Mouse (Mus musculus) olfactory bulb, adult 2 months (tissue): ENCODE results near the gene Rbms2. TPM values are rescaled to one million over a fixed set of nuclear protein-coding genes. Genes with fewer than 3 reads are reported as not detected.
"Not testable (repeated sequence)": the region's sequence is repeated elsewhere in the genome, so short reads cannot be mapped to it uniquely, and the experiment has no call there.

ENCODE experiments used
- H3K27ac ChIP-seq: fragments of 200-500 bp; 2 replicates; pipeline ENCODE4 v1.5.1; 2012; ENCODE audit warnings: low read depth, low read length; ENCODE audit not compliant: insufficient read depth
- H3K4me1 ChIP-seq: fragments of 200-500 bp; 2 replicates; pipeline ENCODE4 v1.6.1; 2012; ENCODE audit warnings: low read length; ENCODE audit not compliant: control insufficient read depth, insufficient read depth
- H3K4me3 ChIP-seq: fragments of 200-500 bp; 2 replicates; pipeline ENCODE4 v1.5.1; 2012; ENCODE audit warnings: mild to moderate bottlenecking, low read depth, low read length, moderate library complexity; ENCODE audit not compliant: insufficient read depth
- CTCF ChIP-seq: fragments of 200-500 bp; IDR thresholded peaks from 2 replicates; pipeline ENCODE4 v1.5.1; 2012; ENCODE audit warnings: low read depth, mild to moderate bottlenecking, low read length, moderate library complexity; ENCODE audit not compliant: insufficient read depth
- POLR2A ChIP-seq: fragments of 200-500 bp; IDR thresholded peaks from 2 replicates; pipeline ENCODE4 v1.6.1; 2012; ENCODE audit warnings: mild to moderate bottlenecking, low read depth, low read length, moderate library complexity; ENCODE audit not compliant: insufficient read depth
- WGBS: fragments of 180-500 bp; shearing (Covaris S2); methylation state at CpG from one replicate; pipeline ENCODE4 v1.1.7; 2018; 5-methylcytosine and 5-hydroxymethylcytosine counted together
- polyA plus RNA-seq: library from polyadenylated mRNA; stranded (reverse); fragments of >200 nt; gene quantifications from 2 replicates; pipeline ENCODE4 v1.2.4, GENCODE M21; 2012; ENCODE audit warnings: low replicate concordance; ENCODE audit not compliant: missing spikeins, insufficient read depth, insufficient read length

The Rbms2 gene
- polyA plus RNA-seq, 1 experiment: not detected

DNA sequence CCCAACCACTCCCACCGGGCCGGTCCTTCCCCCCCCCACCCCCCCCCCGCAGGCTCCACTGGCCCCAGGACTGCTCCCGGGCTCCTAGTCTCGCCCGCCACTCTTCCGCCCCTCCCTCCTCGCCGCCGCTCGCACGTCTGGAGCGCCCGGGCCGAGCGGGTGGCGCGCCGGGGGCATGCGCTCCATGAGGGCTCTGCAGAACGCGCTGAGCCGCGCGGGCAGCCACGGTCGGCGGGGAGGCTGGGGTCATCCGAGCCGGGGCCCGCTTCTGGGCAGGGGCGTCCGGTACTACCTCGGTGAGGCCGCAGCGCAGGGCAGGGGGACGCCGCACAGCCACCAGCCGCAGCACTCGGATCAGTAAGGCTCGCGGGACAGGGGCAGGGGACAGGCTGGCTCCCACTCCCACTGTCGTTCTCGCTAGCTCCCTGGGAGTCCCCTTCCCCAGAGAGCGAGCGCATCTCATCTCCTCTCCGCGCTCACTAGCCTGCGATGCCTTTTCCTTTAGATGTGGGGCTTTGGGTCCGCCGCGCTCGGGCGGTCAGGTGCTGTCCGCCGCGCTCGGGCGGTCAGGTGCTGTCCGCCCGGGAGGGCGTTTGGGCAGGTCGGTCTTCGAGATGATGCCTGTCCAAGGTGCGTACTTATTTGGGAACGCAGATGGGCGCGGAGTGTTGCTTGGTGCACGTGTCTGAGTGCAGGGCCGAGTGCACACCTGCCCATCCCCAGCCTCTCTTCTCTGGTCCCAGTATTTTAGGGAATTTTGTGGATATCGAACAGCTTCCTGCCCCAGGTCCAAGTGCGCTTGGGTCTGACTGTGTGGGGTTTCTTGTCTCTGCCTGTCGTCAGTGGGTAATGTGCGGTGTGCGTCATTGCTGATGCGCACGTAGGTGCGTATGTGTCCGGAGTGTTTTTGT is 14.7 kb upstream of the Rbms2 start:
- Histone ChIP-seq H3K27ac (peak overlapping the region; percentile 19; the same call in 1 of the 2 replicates), H3K4me3 (peak overlapping the region; percentile 87), H3K4me1 (no peaks in the 10 kb centered on the region)
- TF ChIP-seq CTCF: no peak
- TF ChIP-seq POLR2A: 0 out of 2 replicates have a peak, but pooled peaks have one; percentile 22
- 2% methylated on average over 75 of the region's 79 CpGs for WGBS

DNA sequence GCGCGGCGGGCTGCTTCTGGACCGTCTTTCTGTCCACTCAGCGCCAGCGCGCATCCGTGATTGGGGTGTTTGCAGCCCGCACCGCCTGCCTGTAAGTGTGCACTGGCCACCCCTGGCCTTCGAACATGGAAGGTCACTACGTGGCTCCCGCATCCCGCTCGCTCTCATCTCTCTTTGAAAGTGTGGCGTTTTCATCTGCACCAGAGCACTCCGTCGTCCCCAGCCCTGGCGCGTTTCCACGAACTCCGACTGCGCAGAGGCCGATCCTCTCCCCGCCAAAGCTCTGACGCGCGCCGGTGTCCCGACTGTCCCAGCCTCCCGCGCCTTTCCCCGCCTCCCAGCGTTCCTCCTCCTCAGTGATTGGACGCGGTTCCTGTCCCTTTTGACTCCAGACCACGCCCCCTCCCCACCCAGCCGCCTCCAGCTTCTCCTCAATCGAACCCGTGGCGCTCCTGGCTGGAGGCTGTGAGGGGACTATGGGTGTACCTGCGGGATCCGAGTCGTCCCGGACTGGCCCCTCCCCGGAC is 14.0 kb upstream of the Rbms2 start, which contains the start of gene Gls2:
Gene Gls2 (plus strand): TSS at position 434 of the 527 bp plus-strand sequence.
- under 1% methylated on average over 46 of the region's 46 CpGs for WGBS
- Histone ChIP-seq H3K4me1 (no peaks in the 10 kb centered on the region), H3K4me3 (peak within 1 kb of the TSS; percentile 87), H3K27ac (peak within 1 kb of the TSS; percentile 19; the same call in 1 of the 2 replicates)
- TF ChIP-seq POLR2A (peak; percentile 45; the same call in 1 of the 2 replicates), CTCF (no peak)

DNA sequence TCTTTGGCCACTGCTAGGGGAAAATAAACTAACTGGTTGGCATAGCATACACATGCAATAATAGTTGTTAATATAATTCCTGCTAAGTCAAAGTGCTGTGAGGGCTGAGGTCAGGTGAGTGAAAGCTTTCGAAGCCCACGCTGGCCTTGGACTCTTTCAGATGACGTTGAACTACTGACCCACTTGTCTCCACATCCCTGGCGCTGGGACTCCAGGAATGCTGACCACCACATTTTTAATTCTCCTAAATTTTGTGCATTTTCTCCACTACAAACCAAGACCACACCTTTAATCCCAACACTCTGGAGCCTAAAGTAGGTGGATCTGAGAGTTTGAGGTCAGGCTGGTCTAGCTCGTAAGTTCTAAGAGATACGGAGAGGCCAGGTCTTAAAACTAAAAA is 13.0 kb upstream of the Rbms2 start:
- Histone ChIP-seq H3K27ac (no peak overlapping the region), H3K4me1 (no peaks in the 10 kb centered on the region), H3K4me3 (no peak overlapping the region)
- WGBS: 94% methylated on average over 6 of the region's 6 CpGs
- TF ChIP-seq POLR2A (no peak), CTCF (no peak)

DNA sequence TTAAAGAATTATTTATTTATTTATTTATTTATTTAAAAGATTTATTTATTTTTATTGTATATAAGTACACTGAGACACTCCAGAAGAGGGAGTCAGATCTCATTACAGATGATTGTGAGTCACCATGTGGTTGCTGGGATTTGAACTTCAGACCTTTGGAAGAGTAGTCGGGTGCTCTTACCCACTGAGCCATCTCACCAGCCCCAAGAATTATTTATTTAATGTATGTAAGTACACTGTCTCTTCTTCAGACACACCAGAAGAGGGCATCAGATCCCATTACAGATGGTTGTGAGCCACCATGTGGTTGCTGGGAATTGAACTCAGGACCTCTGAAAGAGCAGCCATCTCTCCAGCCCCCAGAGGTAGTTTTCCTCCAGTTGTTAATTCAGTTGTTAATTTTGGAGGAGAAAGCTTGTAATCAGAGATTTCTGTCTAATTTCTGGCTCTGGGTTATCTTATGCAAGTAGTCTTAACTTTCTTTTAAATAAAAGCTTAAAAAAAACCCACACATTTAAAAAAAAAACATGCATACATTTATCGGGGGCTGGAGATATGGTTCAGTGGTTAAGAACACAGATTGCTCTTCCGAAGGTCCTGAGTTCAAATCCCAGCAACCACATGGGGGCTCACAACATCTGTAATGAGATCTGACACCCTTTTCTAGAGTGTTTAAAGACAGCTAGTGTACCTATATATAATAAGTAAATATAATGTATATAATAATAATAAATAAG is 12.1 kb upstream of the Rbms2 start:
- not testable (repeated sequence) for H3K4me1 ChIP-seq, H3K4me3 ChIP-seq, H3K27ac ChIP-seq
- 91% methylated on average over 3 of the region's 3 CpGs for WGBS

DNA sequence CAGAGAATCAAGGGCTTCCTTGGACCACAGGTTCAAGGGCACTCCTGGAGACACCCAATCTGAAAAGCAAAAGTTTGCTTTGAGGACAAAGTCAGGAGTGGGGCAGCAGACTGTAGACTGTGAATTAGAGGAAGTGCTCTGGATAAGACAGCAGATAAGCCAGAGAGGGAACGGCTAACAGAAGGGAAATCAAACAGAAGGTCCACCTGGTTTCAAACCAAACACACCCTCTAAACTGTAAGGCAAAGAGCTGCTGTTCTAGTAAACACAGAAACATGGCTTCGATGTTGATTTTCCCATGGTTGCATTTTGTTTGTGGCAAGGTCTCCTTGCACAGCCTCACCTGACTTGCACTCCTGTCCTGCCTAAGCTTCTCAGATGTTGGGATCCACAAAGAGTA is 11.4 kb upstream of the Rbms2 start:
- H3K27ac ChIP-seq: no peak overlapping the region
- 93% methylated on average over 2 of the region's 2 CpGs for WGBS
- no peak for TF ChIP-seq CTCF
- TF ChIP-seq POLR2A: no peak
- no peak overlapping the region for H3K4me3 ChIP-seq
- H3K4me1 ChIP-seq: no peaks in the 10 kb centered on the region

DNA sequence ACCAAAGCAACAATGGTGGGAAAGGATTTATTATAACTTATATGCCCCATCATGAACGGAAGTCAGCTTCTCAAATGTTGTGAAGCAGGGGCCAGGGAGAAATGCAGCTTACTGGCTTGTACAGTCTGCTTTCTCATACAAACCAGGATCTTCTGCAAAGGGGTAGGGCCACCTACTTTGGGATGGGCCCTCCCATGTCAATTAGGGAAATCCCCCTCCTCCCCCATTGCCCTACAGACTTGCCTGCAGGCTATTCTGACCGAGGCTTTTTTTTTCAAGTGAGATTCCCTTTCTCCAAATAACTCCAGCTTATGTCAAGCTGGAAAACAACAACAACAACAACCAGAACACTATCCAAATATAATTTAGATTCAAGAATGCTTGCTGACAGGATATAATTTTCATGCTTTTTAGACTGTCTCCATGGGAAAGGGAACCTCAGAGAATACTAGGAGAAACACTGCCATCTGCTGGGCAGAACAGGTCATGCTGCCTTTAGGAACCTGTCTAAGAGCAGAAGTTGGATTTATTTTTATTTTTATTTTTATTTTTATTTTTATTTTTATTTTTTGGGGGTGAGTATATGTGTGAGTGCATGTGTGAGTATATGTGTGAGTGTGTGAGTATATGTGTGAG is 8.3 kb upstream of the Rbms2 start:
- no peak overlapping the region for H3K4me3 ChIP-seq
- TF ChIP-seq CTCF: no peak
- no peak for TF ChIP-seq POLR2A
- no peaks in the 10 kb centered on the region for H3K4me1 ChIP-seq
- H3K27ac ChIP-seq: no peak overlapping the region; the same call in 1 of the 2 replicates
- 22% methylated on average over 2 of the region's 2 CpGs for WGBS

DNA sequence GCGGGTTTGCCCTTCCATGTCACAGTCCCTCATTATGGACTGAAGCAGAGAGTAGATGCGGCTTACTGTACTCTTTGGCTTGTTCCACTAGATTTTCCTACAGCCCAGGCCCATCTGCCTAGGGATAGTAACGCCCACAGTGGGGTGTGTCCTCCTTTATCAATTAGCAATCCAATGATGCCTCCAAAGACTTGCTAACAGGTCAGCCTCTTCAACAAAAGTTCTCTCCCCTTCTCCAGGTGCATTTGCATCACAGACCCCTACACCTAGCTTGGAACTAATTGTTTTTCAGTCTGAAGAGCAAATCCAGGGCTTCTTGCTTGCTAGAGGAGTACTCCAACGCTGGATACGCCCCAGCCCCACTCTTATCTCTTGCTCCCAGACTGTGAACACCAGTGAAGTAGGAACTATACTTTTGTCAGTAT is 7.1 kb upstream of the Rbms2 start:
- Histone ChIP-seq H3K27ac (no peak overlapping the region), H3K4me1 (no peaks in the 10 kb centered on the region), H3K4me3 (no peak overlapping the region)
- 71% methylated on average over 5 of the region's 5 CpGs for WGBS
- TF ChIP-seq POLR2A: no peak
- TF ChIP-seq CTCF: no peak

DNA sequence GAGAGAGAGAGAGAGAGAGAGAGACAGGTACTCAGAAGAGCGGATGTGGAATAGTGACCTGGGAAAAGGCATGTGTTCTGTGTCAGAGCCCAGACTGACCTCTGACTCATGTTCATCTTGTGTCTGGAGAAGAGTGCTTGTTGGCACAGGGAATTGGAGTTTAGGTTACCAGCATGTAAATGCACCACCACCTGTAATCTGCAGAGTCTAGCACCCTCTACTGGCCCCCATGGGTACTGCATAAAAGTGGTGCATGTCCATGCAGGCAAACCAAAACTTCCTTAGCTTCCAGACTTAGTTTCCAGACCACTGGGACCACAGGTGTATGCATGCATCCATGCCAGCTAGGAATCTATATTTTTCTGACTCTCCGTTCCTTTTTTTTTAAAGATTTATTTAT is 5.9 kb upstream of the Rbms2 start:
- Histone ChIP-seq H3K4me1 (no peaks in the 10 kb centered on the region), H3K27ac (no peak overlapping the region), H3K4me3 (no peak overlapping the region)
- 62% methylated on average over 2 of the region's 2 CpGs for WGBS
- TF ChIP-seq CTCF (no peak), POLR2A (no peak)
